Mouse (Mus musculus) urinary bladder, postnatal 36 days (tissue): ENCODE measurements around the gene Mbd4.
A peak's percentile ranks its signal among the peaks of the same experiment; 100 is the strongest.

Experiments
- DNase-seq, 2 experiments: peaks; one replicate each; pipeline ENCODE4 v3.0.0; 2022; ENCODE audit warnings: low spot score in 2 of 2, mixed read lengths in 1 of 2

Gene Mbd4

GRCm38 (mm10) chr6:115814104-115814503, 39.1 kb downstream of the Mbd4 start:
- peak; percentile 18 to 40 for DNase-seq

- no peak for DNase-seq
Observed at GRCm38 (mm10) chr6:115811606-115812005, 41.6 kb downstream of the Mbd4 start.

GRCm38 (mm10) chr6:115808488-115809231, 44.5 kb downstream of the Mbd4 start, which contains the start of gene Rpl32:
TSS of gene Rpl32 (minus strand) at chr6:115808747.
- DNase-seq: peak; percentile 83 to 84

GRCm38 (mm10) chr6:115808196-115808487, 45.0 kb downstream of the Mbd4 start:
- no peak for DNase-seq

GRCm38 (mm10) chr6:115807464-115808195, 45.5 kb downstream of the Mbd4 start:
- DNase-seq: no peak

GRCm38 (mm10) chr6:115804432-115805192, 48.6 kb downstream of the Mbd4 start:
- DNase-seq: no peak

GRCm38 (mm10) chr6:115803541-115804382, 49.4 kb downstream of the Mbd4 start:
- DNase-seq: peak; percentile 56 to 71

- DNase-seq: no peak
Observed at GRCm38 (mm10) chr6:115801811-115802210, 51.4 kb downstream of the Mbd4 start.

- no peak for DNase-seq
Observed at GRCm38 (mm10) chr6:115792691-115793215, 60.4 kb downstream of the Mbd4 start.

GRCm38 (mm10) chr6:115791842-115792686, 61.1 kb downstream of the Mbd4 start:
- peak in 1 of 2 experiments; percentile 25 for DNase-seq

GRCm38 (mm10) chr6:115791016-115791415, 62.2 kb downstream of the Mbd4 start:
- no peak for DNase-seq
